Mouse (Mus musculus): ENCODE measurements around the gene Btbd3. TPM values are rescaled to one million over a fixed set of nuclear protein-coding genes. Genes with fewer than 3 reads are reported as not detected.

The Btbd3 gene
- polyA plus RNA-seq, 1 experiment from 2014 or later: 13.0 TPM

- Histone ChIP-seq H3K27me3 (ENCODE audit: insufficient read depth, low read length) (no peaks in the 10 kb centered on the region), H3K36me3 (ENCODE audit: insufficient read depth, low read length) (no peaks in the 10 kb centered on the region), H3K9me3 (replicated peaks; ENCODE audit: low read length) (no peaks in the 10 kb centered on the region), H3K9ac (ENCODE audit: low read depth, low read length) (no peak overlapping the region), H3K4me1 (replicated peaks; ENCODE audit: insufficient read depth, low read length) (no peaks in the 10 kb centered on the region), H3K4me3 (replicated peaks; ENCODE audit: low read depth, low read length) (no peak overlapping the region), H3K4me2 (ENCODE audit: low read length) (no peak overlapping the region), H3K27ac (no peak overlapping the region)
- TF ChIP-seq CTCF (IDR thresholded peaks at IDR 0.05; ENCODE audit: low read depth): no peak
- DNase-seq (ENCODE audit: low spot score) (no peak), ATAC-seq (replicated peaks; ENCODE audit: low FRiP score, low read depth) (no peak)
- 69% methylated on average over 1 of the region's 1 CpGs for WGBS
Observed at GRCm38 (mm10) chr2:138388591-138388990, 132.2 kb downstream of the Btbd3 start.

GRCm38 (mm10) chr2:138403046-138403445 lies 146.7 kb downstream of the Btbd3 start:
- 78% methylated on average over 5 of the region's 5 CpGs for WGBS
- no peaks in the 10 kb centered on the region for H3K27me3 ChIP-seq (ENCODE audit: insufficient read depth, low read length)
- H3K36me3 ChIP-seq (ENCODE audit: insufficient read depth, low read length): no peaks in the 10 kb centered on the region
- no peak for TF ChIP-seq CTCF (IDR thresholded peaks at IDR 0.05; ENCODE audit: low read depth)
- no peak for DNase-seq (ENCODE audit: low spot score)
- H3K9me3 ChIP-seq (replicated peaks; ENCODE audit: low read length): no peaks in the 10 kb centered on the region
- H3K9ac ChIP-seq (ENCODE audit: low read depth, low read length): no peak overlapping the region
- no peak overlapping the region for H3K4me3 ChIP-seq (replicated peaks; ENCODE audit: low read depth, low read length)
- H3K27ac ChIP-seq: no peak overlapping the region
- H3K4me2 ChIP-seq (ENCODE audit: low read length): no peak overlapping the region
- H3K4me1 ChIP-seq (replicated peaks; ENCODE audit: insufficient read depth, low read length): no peaks in the 10 kb centered on the region
- no peak for ATAC-seq (replicated peaks; ENCODE audit: low FRiP score, low read depth)

GRCm38 (mm10) chr2:138405753-138406528 lies 149.6 kb downstream of the Btbd3 start:
- no peaks in the 10 kb centered on the region for H3K9me3 ChIP-seq (replicated peaks; ENCODE audit: low read length)
- 17% methylated on average over 4 of the region's 4 CpGs for WGBS
- peak; percentile 40; the same call in 1 of the 2 replicates for ATAC-seq (replicated peaks; ENCODE audit: low FRiP score, low read depth)
- TF ChIP-seq CTCF (IDR thresholded peaks at IDR 0.05; ENCODE audit: low read depth): no peak
- no peaks in the 10 kb centered on the region for H3K27me3 ChIP-seq (ENCODE audit: insufficient read depth, low read length)
- H3K4me1 ChIP-seq (replicated peaks; ENCODE audit: insufficient read depth, low read length): no peaks in the 10 kb centered on the region
- no peaks in the 10 kb centered on the region for H3K36me3 ChIP-seq (ENCODE audit: insufficient read depth, low read length)
- no peak overlapping the region for H3K9ac ChIP-seq (ENCODE audit: low read depth, low read length)
- no peak overlapping the region for H3K27ac ChIP-seq
- no peak overlapping the region for H3K4me2 ChIP-seq (ENCODE audit: low read length)
- peak; percentile 38 for DNase-seq (ENCODE audit: low spot score)
- H3K4me3 ChIP-seq (replicated peaks; ENCODE audit: low read depth, low read length): no peak overlapping the region

- Histone ChIP-seq H3K9ac (ENCODE audit: low read depth, low read length) (no peak overlapping the region), H3K27me3 (ENCODE audit: insufficient read depth, low read length) (no peaks in the 10 kb centered on the region), H3K4me1 (replicated peaks; ENCODE audit: insufficient read depth, low read length) (no peaks in the 10 kb centered on the region), H3K27ac (no peak overlapping the region), H3K9me3 (replicated peaks; ENCODE audit: low read length) (no peaks in the 10 kb centered on the region), H3K4me3 (replicated peaks; ENCODE audit: low read depth, low read length) (no peak overlapping the region), H3K36me3 (ENCODE audit: insufficient read depth, low read length) (no peaks in the 10 kb centered on the region), H3K4me2 (ENCODE audit: low read length) (no peak overlapping the region)
- DNase-seq (ENCODE audit: low spot score) (no peak), ATAC-seq (replicated peaks; ENCODE audit: low FRiP score, low read depth) (no peak)
- TF ChIP-seq CTCF (IDR thresholded peaks at IDR 0.05; ENCODE audit: low read depth): no peak
Observed at GRCm38 (mm10) chr2:138406703-138407102, 150.3 kb downstream of the Btbd3 start.

- H3K9me3 ChIP-seq (replicated peaks; ENCODE audit: low read length): no peaks in the 10 kb centered on the region
- TF ChIP-seq CTCF (IDR thresholded peaks at IDR 0.05; ENCODE audit: low read depth): no peak
- ATAC-seq (replicated peaks; ENCODE audit: low FRiP score, low read depth) (no peak), DNase-seq (ENCODE audit: low spot score) (no peak)
- WGBS: 54% methylated on average over 5 of the region's 5 CpGs
- no peak overlapping the region for H3K4me3 ChIP-seq (replicated peaks; ENCODE audit: low read depth, low read length)
- H3K9ac ChIP-seq (ENCODE audit: low read depth, low read length): no peak overlapping the region
- H3K27ac ChIP-seq: no peak overlapping the region
- H3K4me1 ChIP-seq (replicated peaks; ENCODE audit: insufficient read depth, low read length): no peaks in the 10 kb centered on the region
- H3K27me3 ChIP-seq (ENCODE audit: insufficient read depth, low read length): no peaks in the 10 kb centered on the region
- no peaks in the 10 kb centered on the region for H3K36me3 ChIP-seq (ENCODE audit: insufficient read depth, low read length)
- no peak overlapping the region for H3K4me2 ChIP-seq (ENCODE audit: low read length)
Observed at GRCm38 (mm10) chr2:138412537-138412936, 156.2 kb downstream of the Btbd3 start.

GRCm38 (mm10) chr2:138422321-138422720 lies 166.0 kb downstream of the Btbd3 start:
- 49% methylated on average over 2 of the region's 2 CpGs for WGBS
- H3K9me3 ChIP-seq (replicated peaks; ENCODE audit: low read length): no peaks in the 10 kb centered on the region
- H3K36me3 ChIP-seq (ENCODE audit: insufficient read depth, low read length): no peaks in the 10 kb centered on the region
- ATAC-seq (replicated peaks; ENCODE audit: low FRiP score, low read depth) (no peak), DNase-seq (ENCODE audit: low spot score) (no peak)
- no peak overlapping the region for H3K4me2 ChIP-seq (ENCODE audit: low read length)
- no peak overlapping the region for H3K27ac ChIP-seq
- H3K4me1 ChIP-seq (replicated peaks; ENCODE audit: insufficient read depth, low read length): no peaks in the 10 kb centered on the region
- no peaks in the 10 kb centered on the region for H3K27me3 ChIP-seq (ENCODE audit: insufficient read depth, low read length)
- H3K9ac ChIP-seq (ENCODE audit: low read depth, low read length): no peak overlapping the region
- no peak for TF ChIP-seq CTCF (IDR thresholded peaks at IDR 0.05; ENCODE audit: low read depth)
- H3K4me3 ChIP-seq (replicated peaks; ENCODE audit: low read depth, low read length): no peak overlapping the region

DNA sequence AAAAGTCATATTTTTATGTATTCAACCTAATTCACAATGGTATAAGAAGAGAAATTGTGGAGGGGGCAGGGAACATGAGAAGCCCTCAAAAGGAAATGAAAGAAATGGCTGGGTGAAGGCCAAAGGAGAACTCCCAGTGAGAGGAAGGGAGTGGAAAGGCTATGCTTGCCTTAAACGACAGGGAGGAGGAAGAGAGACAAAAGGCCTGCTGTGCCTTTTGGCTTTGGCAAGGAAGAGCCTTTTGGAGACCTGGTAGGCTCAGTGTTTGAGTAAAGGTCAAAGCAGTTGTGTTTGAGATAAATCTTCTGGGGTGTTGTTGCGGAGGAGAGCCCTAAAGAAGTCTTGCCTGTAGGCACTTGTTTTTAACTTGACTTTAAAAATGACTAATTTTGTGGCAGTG lies 175.6 kb downstream of the Btbd3 start:
- no peaks in the 10 kb centered on the region for H3K27me3 ChIP-seq (ENCODE audit: insufficient read depth, low read length)
- ATAC-seq (replicated peaks; ENCODE audit: low FRiP score, low read depth): no peak
- WGBS: 35% methylated on average over 2 of the region's 2 CpGs

More for the DNA sequence above, 175.6 kb downstream of the Btbd3 start:
- Histone ChIP-seq H3K4me1 (replicated peaks; ENCODE audit: insufficient read depth, low read length) (no peaks in the 10 kb centered on the region), H3K27ac (no peak overlapping the region), H3K4me2 (ENCODE audit: low read length) (no peak overlapping the region), H3K36me3 (ENCODE audit: insufficient read depth, low read length) (no peaks in the 10 kb centered on the region), H3K9ac (ENCODE audit: low read depth, low read length) (no peak overlapping the region), H3K4me3 (replicated peaks; ENCODE audit: low read depth, low read length) (no peak overlapping the region), H3K9me3 (replicated peaks; ENCODE audit: low read length) (no peaks in the 10 kb centered on the region)
- DNase-seq (ENCODE audit: low spot score): peak; percentile 44
- TF ChIP-seq CTCF (IDR thresholded peaks at IDR 0.05; ENCODE audit: low read depth): no peak

Measured in kidney, postnatal 0 days (tissue).